Mouse (Mus musculus): Measurements from ENCODE around the gene Kirrel. TPM values are rescaled to one million over a fixed set of nuclear protein-coding genes. Genes with fewer than 3 reads are reported as not detected.

Gene Kirrel
- polyA plus RNA-seq, 1 experiment from 2014 or later = 19.6 TPM

DNA sequence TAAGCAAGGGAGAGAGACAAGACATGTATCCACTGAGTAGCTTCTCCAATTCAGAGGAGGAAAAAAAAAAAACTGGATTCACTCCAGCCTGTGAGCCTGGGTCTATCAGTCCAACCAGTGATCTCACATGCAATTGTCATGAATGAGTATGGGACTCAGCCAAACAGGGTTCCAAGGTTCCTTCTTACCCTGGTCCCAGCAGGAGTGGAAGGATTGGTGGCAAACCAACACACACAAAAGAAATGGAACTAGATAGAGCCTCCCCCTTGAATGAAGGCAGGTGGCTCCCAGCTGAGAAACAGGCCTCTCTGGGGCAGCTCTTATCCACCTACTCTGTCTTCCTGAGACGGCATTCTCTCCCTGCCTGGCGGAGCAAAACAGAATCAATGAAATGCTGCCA is 21.5 kb downstream of the Kirrel start:
- H3K4me3 ChIP-seq (replicated peaks) = no peak overlapping the region
- H3K36me3 ChIP-seq = no peaks in the 10 kb centered on the region
- ATAC-seq (ENCODE audit: insufficient number of reproducible peaks, low FRiP score, low TSS enrichment, low read depth) = no peak
- 39% methylated on average over 2 of the region's 2 CpGs for WGBS
- H3K9ac ChIP-seq = no peak overlapping the region
- no peaks in the 10 kb centered on the region for H3K9me3 ChIP-seq (replicated peaks)
- no peaks in the 10 kb centered on the region for H3K27me3 ChIP-seq
- H3K4me1 ChIP-seq = peaks cover 83% of the 10 kb centered on the region
- H3K4me2 ChIP-seq (replicated peaks) = no peak overlapping the region
- peak overlapping the region; percentile 58; the same call in 1 of the 2 replicates for H3K27ac ChIP-seq (replicated peaks)

DNA sequence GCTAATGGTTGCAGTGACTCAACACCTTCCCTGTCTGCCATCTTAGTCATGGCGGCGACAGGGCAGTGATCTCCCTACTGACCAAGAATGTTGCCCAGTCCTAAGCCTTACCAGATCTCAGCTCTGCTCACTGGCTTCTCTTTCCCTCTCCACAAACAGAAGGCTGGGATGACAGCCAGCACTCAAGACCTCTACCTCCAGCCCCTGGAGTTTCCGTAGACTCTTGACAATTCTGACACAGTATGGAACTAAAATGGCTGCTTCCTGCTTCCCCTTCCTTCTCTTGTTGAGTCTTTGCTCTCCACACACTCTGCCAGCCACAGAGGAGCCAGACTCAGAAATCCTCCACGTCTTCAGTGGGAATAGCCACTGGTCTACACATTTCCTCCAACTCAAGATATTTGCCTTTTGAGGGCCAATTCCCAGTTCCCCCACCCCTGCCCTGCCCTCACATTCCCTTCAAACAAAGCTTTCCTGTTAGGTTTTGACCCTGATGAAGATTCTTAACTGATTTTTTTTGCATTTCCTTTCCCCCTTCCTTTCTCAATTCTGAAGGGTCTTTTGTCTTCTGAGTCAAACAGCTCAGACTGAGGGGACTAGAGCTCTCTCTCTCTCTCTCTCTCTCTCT is 22.3 kb downstream of the Kirrel start:
- H3K9ac ChIP-seq = no peak overlapping the region
- 66% methylated on average over 4 of the region's 4 CpGs for WGBS
- H3K9me3 ChIP-seq (replicated peaks) = no peaks in the 10 kb centered on the region
- H3K36me3 ChIP-seq = 0 out of 2 replicates have a peak, but pooled peaks cover 2% of the 10 kb centered on the region
- no peaks in the 10 kb centered on the region for H3K27me3 ChIP-seq
- H3K4me1 ChIP-seq = peaks cover 77% of the 10 kb centered on the region
- H3K4me2 ChIP-seq (replicated peaks) = no peak overlapping the region
- H3K27ac ChIP-seq (replicated peaks) = peak overlapping the region; percentile 99
- ATAC-seq (ENCODE audit: insufficient number of reproducible peaks, low FRiP score, low TSS enrichment, low read depth) = no peak
- H3K4me3 ChIP-seq (replicated peaks) = no peak overlapping the region

DNA sequence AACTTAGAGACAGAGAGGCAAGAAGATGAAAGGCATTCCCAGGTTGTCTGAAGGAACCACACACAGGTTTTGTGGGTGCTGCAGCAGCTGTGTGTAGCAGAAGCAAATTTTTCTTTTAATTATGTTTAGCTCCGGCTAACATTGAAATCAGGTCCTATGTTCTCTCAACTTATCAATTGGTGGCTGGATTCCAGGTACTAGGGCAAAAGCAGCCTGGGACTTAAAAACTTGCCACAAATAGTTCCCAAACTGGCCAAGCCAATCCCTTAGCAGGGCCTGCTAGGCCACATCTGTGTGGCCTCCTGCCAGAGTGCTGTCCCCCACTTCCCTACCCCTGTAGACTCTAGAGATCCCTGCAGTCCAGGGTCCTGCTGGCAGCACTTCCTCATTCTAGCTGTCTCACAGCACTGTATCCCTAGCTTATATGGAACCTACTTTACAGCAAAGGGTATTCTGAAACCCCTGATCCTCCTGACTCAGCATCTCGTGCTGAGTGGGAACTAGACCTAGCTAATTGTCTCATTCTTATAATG is 23.2 kb downstream of the Kirrel start:
- H3K4me2 ChIP-seq (replicated peaks) = peak overlapping the region; percentile 36
- no peaks in the 10 kb centered on the region for H3K9me3 ChIP-seq (replicated peaks)
- WGBS = 38% methylated on average over 2 of the region's 2 CpGs
- H3K9ac ChIP-seq = no peak overlapping the region; the same call in 1 of the 2 replicates
- no peak for ATAC-seq (ENCODE audit: insufficient number of reproducible peaks, low FRiP score, low TSS enrichment, low read depth)
- no peaks in the 10 kb centered on the region for H3K27me3 ChIP-seq
- no peak overlapping the region for H3K4me3 ChIP-seq (replicated peaks)
- peaks cover 68% of the 10 kb centered on the region for H3K4me1 ChIP-seq
- 0 out of 2 replicates have a peak, but pooled peaks cover 7% of the 10 kb centered on the region for H3K36me3 ChIP-seq
- H3K27ac ChIP-seq (replicated peaks) = peak overlapping the region; percentile 99

DNA sequence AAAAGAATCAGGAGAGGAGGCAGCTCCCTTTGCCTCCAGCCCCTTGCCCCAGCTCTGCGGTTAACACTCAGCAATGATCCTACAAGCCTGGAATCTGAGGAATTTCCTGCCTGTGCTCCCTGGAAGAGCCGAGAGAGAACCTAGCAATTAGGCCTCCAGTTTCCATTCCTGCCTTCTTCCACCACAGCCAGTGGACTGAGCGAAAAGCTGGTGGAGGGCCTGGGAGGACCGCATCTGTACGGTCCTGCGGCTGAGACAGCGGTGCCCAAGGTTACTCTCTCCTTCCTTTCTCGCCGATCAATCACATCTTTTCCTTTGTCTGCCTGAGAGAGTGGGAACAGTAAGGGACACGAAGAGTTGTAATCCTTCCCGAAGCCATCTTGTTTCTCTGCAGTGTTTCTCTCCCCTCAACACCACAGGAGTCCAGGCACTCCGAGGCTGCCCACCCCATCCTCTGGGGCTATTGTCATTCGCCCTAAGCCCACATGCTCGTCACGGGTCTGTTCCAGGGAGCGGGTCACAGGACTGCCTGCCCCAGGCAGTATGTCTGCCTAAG is 23.8 kb downstream of the Kirrel start:
- Histone ChIP-seq H3K4me2 (replicated peaks) (peak overlapping the region; percentile 36), H3K9me3 (replicated peaks) (no peaks in the 10 kb centered on the region), H3K36me3 (0 out of 2 replicates have a peak, but pooled peaks cover 8% of the 10 kb centered on the region), H3K4me3 (replicated peaks) (no peak overlapping the region), H3K27ac (replicated peaks) (peak overlapping the region; percentile 99), H3K9ac (no peak overlapping the region; the same call in 1 of the 2 replicates), H3K27me3 (no peaks in the 10 kb centered on the region), H3K4me1 (peaks cover 68% of the 10 kb centered on the region)
- peak; percentile 83 for ATAC-seq (ENCODE audit: insufficient number of reproducible peaks, low FRiP score, low TSS enrichment, low read depth)
- 6% methylated on average over 16 of the region's 16 CpGs for WGBS

DNA sequence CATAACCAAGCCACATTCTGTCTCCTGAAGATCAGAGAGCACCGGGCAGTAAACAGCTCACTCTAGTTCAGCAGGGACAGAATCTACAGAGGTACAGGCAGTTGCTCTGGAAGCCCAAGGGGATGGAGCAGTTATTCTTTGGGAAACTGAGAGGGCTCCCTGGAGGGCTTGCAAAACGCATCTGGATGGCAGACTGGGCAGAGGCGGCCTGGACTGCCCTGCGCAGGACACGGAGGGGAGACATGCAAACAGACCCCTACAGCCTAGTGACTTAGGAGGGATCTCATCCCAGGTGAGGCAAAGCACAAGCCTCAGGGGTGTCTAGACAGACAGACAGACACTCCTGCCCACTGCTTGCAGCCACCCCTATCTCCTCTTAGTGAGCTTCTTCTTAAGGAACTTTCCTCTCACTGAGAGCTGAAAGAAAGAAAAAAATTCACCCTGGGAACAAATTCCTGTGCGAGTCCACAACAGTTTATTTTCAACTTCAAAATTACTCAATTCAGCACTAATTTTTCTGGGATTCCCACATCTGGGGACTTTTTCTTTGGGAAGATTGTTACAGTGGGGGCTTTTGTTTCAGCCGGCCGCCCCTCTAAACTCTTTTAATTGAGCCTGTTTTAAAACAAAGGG is 24.4 kb downstream of the Kirrel start:
- 5% methylated on average over 8 of the region's 8 CpGs for WGBS
- Histone ChIP-seq H3K9me3 (replicated peaks) (no peaks in the 10 kb centered on the region), H3K9ac (no peak overlapping the region), H3K4me3 (replicated peaks) (no peak overlapping the region), H3K4me1 (peaks cover 71% of the 10 kb centered on the region), H3K27ac (replicated peaks) (peak overlapping the region; percentile 99), H3K4me2 (replicated peaks) (peak overlapping the region; percentile 36), H3K36me3 (0 out of 2 replicates have a peak, but pooled peaks cover 8% of the 10 kb centered on the region), H3K27me3 (no peaks in the 10 kb centered on the region)
- ATAC-seq (ENCODE audit: insufficient number of reproducible peaks, low FRiP score, low TSS enrichment, low read depth) = no peak

DNA sequence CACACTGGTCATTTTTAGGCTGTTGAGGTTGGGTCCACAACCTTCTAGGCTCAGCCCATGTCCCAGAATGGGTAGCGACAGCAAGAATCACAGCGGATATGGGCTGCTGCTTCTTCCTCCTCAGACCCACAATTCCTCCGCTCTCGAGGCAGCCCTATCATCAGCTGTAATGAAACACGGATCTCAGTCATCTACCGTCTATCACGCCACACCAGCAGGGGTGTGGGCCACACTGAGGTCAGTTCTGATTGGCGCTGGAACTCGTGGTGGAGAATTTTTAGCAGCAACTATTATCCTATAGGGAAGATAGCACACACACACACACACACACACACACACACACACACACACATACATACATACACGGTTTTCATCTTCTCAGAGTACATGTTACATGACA is 25.1 kb downstream of the Kirrel start:
- WGBS = 39% methylated on average over 10 of the region's 10 CpGs
- peak overlapping the region; percentile 99 for H3K27ac ChIP-seq (replicated peaks)
- no peak overlapping the region for H3K4me2 ChIP-seq (replicated peaks)
- H3K4me1 ChIP-seq = peaks cover 71% of the 10 kb centered on the region
- H3K4me3 ChIP-seq (replicated peaks) = no peak overlapping the region
- H3K36me3 ChIP-seq = 0 out of 2 replicates have a peak, but pooled peaks cover 8% of the 10 kb centered on the region
- no peak for ATAC-seq (ENCODE audit: insufficient number of reproducible peaks, low FRiP score, low TSS enrichment, low read depth)
- no peaks in the 10 kb centered on the region for H3K9me3 ChIP-seq (replicated peaks)
- no peaks in the 10 kb centered on the region for H3K27me3 ChIP-seq
- H3K9ac ChIP-seq = no peak overlapping the region

DNA sequence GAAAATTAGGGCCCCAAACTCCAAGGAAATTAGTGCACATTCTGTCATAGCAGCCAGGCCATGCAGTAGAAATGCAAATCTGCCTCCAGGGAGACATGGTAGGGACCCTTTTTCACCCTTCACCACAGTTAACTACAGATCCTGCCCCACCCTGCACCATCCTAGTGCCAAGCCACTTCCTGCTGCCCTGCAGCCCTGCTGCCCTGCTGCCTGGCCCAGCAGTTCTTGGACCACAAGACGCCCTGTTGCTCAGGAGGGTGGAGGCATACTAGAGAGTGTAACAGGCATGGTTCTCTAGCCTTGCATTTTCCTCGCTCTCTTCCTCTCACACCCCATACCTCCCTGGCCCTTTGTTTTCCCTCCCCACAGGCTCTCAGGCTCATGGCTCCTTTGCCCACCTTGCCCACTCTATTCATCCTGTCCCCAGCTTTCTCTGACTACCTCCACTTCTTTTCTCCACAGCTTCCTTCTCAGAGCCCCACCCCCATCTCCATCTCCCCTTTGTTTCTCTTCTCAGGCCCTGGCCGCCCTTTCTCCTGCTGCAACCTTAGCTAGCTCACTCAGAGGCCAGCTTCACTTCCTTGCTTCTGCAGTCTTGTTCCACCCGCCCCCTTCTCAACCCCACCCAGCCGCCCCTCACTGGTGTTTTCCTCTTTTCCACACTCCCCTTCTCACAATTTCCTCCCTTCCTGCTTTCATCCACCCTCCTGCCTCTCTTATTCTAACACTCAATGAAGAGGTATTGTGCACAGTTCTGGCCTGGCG is 29.9 kb downstream of the Kirrel start:
- Histone ChIP-seq H3K9ac (no peak overlapping the region), H3K36me3 (peaks cover 22% of the 10 kb centered on the region), H3K9me3 (replicated peaks) (no peaks in the 10 kb centered on the region), H3K27me3 (no peaks in the 10 kb centered on the region), H3K27ac (replicated peaks) (peak overlapping the region; percentile 56), H3K4me2 (replicated peaks) (no peak overlapping the region), H3K4me1 (peaks cover 30% of the 10 kb centered on the region), H3K4me3 (replicated peaks) (no peak overlapping the region)
- peak; percentile 57; the same call in 1 of the 2 replicates for ATAC-seq (ENCODE audit: insufficient number of reproducible peaks, low FRiP score, low TSS enrichment, low read depth)
- WGBS = 56% methylated on average over 6 of the region's 6 CpGs

DNA sequence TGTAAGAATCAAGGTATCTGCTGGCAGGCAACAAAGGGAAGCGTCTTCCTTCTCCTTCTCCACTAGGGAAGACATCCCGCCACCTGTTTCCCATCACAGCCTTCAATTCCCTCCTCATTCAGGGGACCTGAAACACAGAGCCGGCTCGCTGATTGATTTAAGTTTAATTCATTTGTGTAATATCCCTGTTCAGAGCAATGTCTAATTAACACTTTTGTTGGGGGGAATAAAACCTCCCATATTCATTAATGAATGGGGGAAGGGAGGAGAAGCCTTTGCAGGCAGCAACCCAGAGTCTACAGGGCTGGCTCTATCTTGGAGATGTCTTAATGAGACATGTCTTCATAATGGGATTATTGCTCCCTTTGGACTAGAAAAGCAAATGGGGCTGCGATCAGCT is 34.3 kb downstream of the Kirrel start:
- Histone ChIP-seq H3K36me3 (peaks cover 47% of the 10 kb centered on the region), H3K9me3 (replicated peaks) (no peaks in the 10 kb centered on the region), H3K9ac (no peak overlapping the region), H3K4me3 (replicated peaks) (no peak overlapping the region), H3K4me1 (peaks cover 11% of the 10 kb centered on the region), H3K27ac (replicated peaks) (no peak overlapping the region), H3K4me2 (replicated peaks) (no peak overlapping the region), H3K27me3 (no peaks in the 10 kb centered on the region)
- 61% methylated on average over 5 of the region's 5 CpGs for WGBS
- ATAC-seq (ENCODE audit: insufficient number of reproducible peaks, low FRiP score, low TSS enrichment, low read depth) = no peak

DNA sequence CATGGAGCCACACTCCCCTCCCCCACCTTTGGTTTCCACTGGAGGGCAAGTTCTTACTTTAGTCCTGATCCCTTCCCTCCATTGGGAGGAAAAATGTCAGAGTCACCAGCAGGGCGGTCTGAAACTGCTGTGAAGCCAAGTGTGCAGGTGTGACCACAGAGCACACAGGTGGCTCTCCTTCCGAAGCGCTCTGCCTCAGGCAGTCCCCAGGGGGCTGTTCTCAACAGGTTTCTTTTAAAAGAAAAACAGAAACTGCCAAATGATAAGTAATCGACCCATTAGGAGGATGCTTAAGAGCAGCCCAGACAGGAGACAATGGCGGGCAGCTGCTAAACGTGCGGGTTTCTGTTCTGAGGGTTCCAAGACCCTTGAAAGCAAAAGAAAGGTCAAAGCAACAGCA is 37.8 kb downstream of the Kirrel start:
- Histone ChIP-seq H3K27ac (replicated peaks) (no peak overlapping the region), H3K4me3 (replicated peaks) (no peak overlapping the region), H3K4me1 (peaks cover 10% of the 10 kb centered on the region; the same call in 1 of the 2 replicates), H3K9ac (no peak overlapping the region), H3K36me3 (peaks cover 67% of the 10 kb centered on the region), H3K9me3 (replicated peaks) (no peaks in the 10 kb centered on the region), H3K4me2 (replicated peaks) (no peak overlapping the region), H3K27me3 (no peaks in the 10 kb centered on the region)
- WGBS = 52% methylated on average over 7 of the region's 7 CpGs
- ATAC-seq (ENCODE audit: insufficient number of reproducible peaks, low FRiP score, low TSS enrichment, low read depth) = 0 out of 2 replicates have a peak, but pooled peaks have one; percentile 59

DNA sequence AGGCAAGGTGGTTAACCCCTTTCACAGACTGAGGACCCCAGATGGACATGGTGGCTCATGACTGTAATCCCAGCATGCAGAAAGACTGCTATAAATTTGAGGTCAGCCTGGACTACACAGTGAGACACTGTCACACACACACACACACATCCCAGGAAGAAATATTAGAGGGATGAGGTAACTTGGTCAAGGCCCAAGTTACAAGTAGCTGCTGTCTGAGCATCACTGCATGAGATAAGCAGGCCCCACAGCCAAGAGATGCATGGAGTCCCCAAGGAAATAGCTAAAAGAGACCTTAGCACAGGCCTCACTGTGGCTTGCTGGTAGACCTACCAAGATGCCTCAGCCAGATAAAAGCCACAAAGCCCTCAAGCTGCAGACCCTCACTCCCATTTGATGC is 39.6 kb downstream of the Kirrel start:
- Histone ChIP-seq H3K4me3 (replicated peaks) (no peak overlapping the region), H3K9ac (no peak overlapping the region), H3K4me1 (peaks cover 19% of the 10 kb centered on the region; the same call in 1 of the 2 replicates), H3K9me3 (replicated peaks) (no peaks in the 10 kb centered on the region), H3K4me2 (replicated peaks) (no peak overlapping the region), H3K36me3 (peaks cover 65% of the 10 kb centered on the region), H3K27ac (replicated peaks) (no peak overlapping the region), H3K27me3 (no peaks in the 10 kb centered on the region)
- ATAC-seq (ENCODE audit: insufficient number of reproducible peaks, low FRiP score, low TSS enrichment, low read depth) = no peak

All from embryonic facial prominence, embryonic 15.5 days (tissue).